Mouse (Mus musculus): ENCODE data around the gene 4930432K21Rik.

Gene 4930432K21Rik

DNA sequence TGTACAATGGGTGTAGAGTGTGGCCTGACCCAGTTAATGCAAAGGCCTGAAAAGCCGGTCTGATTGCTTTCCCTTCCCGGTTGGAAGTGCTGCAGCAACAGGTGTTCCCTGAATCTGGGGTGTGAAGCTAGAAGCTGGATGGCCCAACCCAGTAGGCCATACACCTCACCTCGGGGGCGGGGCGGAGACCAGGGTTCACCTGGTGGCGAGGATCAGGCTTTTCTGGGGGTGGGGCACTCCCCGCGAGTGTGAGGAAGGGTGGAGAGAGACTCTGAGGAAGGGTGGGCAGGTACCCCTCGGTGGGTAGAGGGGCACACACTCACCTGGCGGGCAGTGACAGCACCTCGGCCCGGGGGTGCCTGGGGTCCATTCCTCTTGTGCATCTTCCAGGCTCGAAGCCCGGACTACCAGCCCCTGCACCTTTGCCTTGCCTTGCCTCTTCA is 480 bp upstream of the 4930432K21Rik start:
- DNase-seq (ENCODE audit: extremely low read depth, low read depth) = no peak

DNA sequence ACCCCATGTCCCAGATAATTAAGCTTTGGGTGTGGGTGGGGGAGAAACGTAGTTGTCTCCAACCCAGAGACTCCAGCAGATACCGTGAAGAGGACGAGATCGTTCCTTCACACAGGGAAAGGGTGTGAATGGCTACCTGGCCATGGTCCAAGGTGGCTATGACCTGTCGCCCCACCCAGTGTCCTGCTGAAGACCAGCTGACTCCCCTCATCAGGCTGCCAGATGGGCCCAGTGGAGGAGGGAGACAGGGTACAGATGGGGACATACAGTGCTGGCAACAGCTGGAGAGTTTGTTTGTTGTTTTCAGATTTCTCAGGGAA is 666 bp downstream of the 4930432K21Rik start:
- no peak for DNase-seq (ENCODE audit: extremely low read depth, low read depth)

DNA sequence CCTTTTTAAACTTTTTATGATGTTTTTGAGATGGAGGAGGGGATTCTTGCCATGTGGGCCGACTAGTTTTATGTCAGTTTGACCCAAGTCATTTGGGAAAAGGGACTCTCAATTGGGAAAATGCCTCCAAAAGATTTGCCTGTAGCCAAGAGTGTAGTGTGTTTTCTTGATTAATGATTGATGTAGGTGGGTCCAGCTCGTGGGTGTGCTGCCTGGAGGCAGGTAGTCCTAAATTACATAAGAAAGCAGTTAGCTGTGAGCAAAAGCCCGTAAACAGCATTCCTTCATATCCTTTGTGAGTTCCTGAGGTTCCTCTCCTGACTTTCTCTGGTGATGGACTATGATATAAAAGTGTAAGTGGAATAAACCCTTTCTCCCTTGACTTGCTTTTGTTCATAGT is 1.4 kb downstream of the 4930432K21Rik start:
- no peak for DNase-seq (ENCODE audit: extremely low read depth, low read depth)

DNA sequence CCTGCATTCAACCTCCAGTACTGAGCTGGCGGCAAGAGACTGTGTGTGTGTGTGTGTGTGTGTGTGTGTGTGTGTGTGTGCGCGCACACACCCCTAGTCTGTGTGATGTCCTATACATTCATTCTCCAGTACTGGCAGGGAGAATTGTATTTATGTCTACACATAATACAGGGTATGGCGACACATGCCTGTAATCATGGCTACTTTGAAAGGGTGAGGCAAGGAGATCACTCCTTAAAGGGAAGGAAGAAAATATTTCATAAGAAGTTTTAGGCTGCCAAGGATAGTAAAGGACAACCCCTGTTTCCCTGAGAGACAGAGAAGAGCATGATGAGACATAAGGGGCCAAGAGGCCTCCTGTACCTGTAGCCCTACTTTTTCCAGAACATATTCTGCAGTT is 9.8 kb downstream of the 4930432K21Rik start:
- DNase-seq (ENCODE audit: extremely low read depth, low read depth) = no peak

DNA sequence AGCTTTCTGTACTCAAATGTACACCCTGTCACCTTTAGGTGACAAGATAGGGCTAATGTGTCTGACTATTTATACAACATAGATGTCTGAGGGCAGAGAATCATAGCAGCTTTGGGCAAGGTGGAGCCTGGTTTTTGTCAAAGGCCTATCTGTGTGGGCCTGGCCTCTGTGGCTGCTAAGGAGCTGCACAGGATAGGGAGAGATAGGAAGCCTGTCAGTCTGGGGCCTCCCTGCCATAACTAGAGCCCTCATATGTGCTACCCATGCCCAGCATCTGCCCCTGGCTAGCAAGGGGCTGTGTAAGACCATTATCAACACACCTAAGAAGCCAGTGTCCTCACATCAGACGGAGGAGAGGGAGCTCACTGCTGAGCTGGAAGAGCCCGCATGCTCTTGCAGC is 19.9 kb downstream of the 4930432K21Rik start:
- no peak for DNase-seq (ENCODE audit: extremely low read depth, low read depth)

DNA sequence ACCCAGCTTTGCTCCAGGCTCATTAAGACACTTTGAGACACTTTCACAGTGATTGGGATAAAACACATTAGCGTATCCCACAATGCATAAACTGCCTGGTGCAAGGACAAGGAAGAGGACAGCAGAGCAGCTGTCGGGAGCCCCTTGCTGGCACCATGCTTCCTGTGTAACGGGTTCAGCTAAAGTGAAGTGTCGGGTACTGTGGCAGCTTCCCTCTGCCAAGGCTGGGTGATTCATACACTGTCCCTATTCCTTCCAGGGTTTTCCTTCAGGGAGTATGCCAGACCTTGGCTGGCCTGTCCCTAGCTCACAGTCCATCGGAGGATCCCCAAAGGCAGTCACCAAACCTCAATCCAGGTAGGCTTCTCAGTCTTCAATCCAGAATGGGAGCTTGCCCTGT is 22.3 kb downstream of the 4930432K21Rik start:
- DNase-seq (ENCODE audit: extremely low read depth, low read depth) = no peak

DNA sequence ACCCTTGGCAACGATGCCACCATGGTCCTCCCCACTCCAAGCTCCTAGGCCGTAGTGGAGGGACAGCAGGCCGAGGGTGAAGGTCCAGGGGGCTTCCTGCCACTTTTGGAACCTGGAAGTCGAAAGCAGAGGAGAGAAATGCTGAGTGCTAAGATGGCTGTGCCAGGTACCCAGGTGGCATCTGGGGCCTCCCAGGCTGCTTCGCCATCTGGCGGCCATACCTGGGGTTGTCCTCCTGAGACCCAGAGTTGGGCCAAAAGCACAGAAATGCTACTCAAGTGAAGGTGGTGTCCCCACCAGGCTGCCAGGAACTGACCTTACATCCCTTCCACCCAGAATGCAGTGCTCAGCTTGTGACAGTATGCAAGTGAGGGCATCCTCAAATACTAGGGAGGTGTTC is 26.0 kb downstream of the 4930432K21Rik start:
- DNase-seq (ENCODE audit: extremely low read depth, low read depth) = no peak

DNA sequence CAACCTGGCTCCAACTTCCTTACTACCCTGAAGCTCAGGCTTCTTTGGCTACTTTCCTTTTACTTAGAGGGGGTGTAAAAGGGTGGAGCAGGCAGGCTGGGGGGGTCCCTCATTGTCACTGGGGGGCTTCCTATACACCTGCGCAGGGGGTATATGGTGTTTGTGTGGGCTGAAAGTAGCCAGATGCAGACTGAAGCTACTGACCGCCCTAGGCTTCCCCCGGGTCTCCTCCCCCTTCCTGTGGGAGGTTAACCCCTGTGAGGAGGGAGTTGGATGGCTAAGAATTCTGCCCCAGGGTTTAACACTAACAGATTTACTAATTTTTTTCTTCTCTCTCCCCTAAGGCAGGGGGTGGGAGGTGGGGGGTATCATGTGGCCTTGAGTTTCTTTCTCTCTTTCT is 28.7 kb downstream of the 4930432K21Rik start:
- DNase-seq (ENCODE audit: extremely low read depth, low read depth) = no peak

DNA sequence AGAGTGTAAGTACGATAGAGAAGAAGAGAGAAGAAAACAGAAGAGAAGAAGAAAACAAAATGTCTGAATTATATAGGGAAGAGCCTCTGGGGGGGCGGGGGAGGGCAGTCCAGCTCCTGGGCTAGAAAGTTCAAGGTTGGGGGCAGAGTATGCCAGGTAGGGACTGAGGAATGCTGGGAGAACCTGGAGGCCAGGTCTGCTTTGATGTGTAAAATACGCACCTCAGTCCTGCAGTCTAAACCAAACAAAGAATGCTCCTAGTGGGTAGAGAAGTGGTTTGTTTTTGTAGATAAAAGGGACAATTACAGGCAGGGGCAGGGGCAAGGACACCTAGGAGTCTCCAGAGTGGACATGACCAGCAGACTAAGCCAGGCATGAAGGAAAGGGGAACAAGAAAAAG is 29.6 kb downstream of the 4930432K21Rik start:
- DNase-seq (ENCODE audit: extremely low read depth, low read depth) = no peak

DNA sequence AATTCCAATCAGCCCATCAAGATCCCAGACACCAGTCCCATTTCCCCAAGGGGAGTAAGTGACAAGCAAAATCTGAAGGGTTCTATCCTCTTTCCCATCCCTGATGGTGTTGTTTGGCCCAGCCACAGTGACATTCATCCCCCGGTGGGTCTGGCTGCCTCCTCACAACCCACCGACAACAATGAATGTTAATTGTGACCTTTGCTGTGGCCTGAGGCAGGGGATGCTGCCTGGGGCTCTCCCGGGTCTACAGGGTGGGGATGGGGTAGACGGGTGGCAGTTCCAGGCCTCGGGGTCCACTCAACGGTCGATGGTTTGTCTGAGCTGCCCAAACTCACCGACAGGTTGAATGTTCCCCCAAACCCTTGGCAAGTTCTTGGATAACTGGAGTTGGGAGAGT is 30.8 kb downstream of the 4930432K21Rik start:
- no peak for DNase-seq (ENCODE audit: extremely low read depth, low read depth)

DNA sequence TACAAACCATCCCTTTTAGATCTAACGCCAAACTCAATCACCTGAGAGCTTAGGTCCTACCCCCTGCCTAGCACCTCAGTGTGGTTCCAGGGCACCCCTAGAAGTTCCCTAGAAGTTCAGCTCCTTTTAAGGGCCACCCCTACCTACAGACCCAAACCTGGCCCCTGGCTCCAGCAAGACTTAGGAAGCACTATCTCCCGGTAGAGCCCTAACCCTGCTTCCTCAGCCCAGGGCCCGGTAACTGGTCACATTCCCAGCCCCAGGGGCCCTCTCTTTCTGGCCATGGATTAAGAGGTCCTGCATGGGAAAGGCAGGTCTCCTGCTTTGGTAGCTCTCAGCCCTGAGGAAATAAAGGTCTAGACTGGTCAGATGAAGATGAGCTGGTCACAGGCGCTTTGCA is 32.1 kb downstream of the 4930432K21Rik start:
- no peak for DNase-seq (ENCODE audit: extremely low read depth, low read depth)

DNA sequence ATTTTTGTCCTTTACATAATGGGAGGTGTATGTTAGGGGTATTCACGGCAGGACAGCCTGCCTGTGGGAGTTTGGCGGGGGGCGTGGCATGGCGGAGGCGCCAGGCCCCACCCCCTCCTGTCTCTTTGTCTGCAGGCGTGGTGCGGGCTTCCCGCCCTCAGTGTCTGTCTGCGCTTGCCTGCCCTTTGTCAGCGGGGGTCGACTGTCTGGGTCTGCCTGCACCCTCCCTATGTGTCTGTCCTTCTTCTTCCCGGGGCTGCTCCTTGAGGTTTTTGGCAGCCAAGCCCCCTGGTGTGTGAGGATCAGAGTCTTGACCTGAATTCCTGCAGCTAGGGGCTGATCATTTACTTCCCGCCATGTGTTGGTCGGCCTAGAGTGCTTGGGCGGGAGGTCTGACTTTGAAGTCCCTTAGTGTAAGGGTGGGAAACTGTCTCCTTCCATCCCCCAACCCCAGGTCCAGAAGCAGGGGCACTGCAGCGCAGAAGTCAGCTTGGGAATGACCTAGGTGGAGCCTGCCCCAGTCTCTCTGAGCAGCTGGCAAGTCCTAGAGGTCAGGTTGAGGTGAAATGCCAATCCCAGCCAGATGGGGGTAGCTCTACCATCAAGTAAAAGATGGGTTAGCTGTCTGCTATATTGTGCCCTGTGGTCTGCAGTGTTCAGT is 32.8 kb downstream of the 4930432K21Rik start:
- DNase-seq (ENCODE audit: extremely low read depth, low read depth) = no peak

DNA sequence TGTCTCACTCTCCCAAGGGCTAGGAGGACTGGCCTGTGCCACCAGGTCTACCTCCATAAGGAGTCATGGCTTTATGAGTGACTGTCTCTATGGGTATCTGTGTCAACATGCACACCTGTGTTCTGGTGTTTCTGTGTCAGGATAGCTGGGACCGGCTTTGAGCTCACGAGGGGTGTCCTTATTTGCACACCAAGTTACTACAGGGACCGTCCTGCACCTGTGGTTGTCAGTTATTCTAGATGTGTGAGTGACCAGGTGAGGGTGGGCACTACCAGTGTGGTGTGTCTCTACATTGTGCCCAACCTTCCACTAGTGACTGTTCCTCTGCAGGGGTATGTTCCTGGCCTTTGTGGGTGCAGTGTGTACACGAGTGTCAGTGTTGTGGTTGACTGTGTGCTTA is 35.0 kb downstream of the 4930432K21Rik start:
- no peak for DNase-seq (ENCODE audit: extremely low read depth, low read depth)

DNA sequence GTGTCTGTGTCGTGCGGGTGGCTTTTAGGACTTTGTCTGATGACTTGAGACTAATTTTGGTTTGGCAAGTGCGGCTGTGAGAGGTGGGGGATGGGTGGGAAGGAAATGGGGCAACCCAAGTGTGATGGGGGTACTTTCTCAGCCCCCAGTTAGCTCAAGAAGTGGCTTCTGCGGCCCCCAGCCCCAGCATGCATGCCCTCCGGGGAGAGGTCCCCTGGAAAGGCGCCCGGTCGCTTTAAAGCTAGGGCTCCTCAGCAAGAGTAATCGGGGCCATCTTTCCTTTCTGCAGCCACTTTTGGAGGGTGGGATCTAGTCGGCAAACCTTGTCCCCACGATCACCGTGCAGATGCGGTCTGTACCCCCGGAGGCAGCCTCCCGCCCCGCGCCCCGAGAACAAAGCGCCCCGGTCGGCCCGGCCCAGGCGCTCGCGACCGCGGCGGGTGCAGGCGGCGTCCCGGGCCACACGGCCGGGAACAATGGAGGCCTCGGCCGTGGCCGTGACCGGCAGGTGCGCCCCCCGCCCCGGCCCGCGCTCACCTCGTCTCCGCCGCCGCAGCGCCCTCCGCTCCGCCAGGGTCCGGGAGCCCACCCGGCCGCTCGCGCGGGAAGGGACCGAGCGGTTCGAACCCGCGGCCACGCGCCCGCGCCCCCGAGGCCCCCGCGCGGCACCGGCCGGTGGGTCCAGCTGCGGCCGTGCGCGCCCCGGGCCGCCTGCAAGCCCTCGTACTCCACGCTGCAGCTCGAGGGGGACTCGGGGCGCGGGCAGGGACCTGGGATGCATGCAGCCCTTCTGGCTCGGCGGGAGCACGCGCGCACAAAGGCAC is 35.6 kb downstream of the 4930432K21Rik start:
- DNase-seq (ENCODE audit: extremely low read depth, low read depth) = no peak

DNA sequence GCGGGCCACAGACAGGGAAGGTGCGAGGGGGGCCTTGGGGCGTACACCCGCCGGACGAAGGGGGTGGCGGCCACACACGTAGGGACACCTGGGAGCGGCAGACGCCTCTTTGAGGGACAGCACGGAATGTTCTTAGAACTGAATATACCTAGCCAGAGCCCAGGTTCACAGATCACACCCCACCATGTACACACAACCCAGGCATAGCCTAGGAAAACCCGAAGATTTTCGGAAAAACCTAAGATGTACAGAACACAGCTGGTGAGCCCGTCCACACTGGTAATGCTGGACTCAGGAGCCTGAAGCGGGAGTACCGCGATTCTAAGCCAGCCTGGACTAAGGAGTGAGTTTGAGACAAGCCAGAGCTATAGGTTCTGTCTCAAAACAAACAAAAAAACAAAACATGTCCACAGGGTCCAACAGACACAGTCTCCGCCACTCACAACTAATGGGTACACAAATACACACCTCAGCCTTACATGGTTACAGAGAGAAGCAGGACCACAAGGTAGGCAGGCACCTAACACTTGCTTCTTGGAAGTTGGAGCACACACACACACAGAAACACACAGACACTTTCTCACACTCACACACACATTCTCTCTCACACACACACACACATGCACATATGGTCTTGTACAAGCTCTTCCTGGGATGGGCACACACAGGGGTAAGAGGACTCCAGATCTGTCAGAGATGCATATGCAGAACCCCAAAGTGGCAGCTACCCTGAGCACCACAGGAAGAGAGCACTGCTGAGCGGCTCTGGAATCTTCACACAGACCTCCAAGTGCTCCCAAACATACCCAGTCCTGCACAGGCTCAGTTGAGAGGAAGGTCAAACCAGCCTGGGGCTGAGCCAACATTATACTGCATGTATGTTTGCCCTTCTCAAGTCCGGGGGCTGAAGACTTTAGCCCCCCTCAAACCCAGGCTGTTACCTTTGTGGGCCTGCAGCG is 36.5 kb downstream of the 4930432K21Rik start:
- DNase-seq (ENCODE audit: extremely low read depth, low read depth) = no peak

DNA sequence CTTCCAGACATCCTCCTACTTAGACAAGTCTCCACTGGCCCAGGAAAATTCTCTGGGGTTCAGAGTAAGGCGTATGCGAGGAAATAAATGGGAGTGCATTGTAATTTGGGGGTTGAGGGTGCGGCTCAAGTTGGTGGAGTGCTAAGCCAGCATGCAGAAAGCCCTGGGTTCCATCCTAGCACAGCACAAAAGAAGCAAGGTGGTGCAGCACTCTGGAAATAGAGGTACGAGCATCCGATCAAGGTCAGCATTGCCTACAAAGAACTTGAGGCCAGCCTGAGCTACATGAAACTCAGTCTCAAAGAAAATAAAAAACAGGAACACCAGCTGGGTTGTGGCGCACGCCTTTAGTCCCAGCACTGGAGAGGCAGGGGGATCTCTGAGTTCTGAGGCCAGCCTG is 37.3 kb downstream of the 4930432K21Rik start, which contains the start of gene Nanos3:
Nanos3 (minus strand) TSS at position 101 of the 400 bp plus-strand sequence.
- no peak for DNase-seq (ENCODE audit: extremely low read depth, low read depth)

DNA sequence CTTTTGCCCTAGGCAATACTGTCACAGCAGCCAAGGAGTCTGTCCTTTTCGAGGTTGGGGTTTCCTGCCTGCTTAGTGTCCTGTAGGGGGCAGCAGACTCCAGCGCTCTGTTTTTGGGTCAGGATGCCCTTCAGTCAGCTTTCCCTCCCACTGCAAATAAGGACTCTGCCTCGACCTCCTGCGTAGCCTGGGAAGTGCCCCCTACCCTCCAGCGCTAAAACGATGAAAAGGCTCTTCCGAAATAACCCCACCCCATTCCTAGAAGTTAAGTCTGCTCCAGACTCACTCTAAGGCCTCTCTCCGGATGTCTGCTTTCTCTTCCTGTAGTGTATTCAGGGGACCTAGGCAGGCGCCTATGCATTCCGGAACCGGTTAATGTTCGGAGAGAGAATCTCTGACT is 38.7 kb downstream of the 4930432K21Rik start:
- peak; percentile 70 for DNase-seq (ENCODE audit: extremely low read depth, low read depth)

DNA sequence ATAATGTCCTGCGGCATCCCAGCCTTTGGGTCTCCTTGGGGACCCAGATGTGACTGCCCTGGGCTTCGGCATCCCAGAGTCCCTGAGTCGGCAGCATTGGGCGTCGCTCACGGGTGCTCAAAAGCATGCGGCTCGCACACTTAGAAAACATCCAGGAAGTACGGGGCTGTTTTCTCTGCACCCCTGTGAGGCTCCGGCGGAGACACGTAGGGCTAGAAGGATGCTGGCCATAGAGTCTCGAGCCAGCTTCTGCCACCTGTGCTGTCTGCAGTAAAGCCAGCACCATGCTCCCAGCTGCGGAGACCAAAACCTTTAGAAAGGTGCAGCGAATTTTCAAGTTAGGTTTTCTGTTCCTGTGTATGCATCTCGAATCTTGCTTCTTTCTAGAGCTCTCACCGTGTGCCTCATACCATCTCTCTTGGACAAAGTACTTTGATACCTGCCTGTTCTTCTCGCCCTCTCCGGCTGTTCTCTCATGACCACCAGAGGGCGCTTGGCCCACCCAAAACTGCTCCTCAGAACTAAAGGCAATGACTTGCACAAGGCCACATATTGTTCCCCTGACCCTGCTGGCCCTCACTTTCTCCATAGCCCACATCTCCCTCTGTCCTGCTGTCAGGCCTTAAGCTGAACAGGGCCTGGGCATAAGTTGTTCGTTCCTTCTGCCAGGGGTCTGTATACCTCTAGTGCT is 39.4 kb downstream of the 4930432K21Rik start:
- DNase-seq (ENCODE audit: extremely low read depth, low read depth) = peak; percentile 65

DNA sequence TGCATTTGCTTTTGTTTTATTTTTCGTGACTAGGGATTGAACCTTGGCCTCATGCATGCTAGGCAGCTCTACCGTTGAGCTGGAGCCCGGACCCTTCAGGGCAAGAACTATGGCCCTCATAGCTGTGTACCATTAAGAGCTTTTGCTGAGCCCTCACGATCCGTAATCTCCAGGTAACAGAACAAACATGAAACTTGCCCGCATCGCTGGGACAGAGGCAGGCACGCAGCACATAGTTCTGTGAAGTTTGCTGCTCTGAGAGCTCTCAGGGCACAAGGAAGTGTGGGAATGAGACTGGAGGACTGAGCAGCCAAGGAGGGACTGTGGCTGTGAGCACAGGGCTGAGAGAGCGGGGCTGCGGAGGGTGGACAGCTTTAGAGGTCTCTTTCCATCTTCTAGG is 40.8 kb downstream of the 4930432K21Rik start:
- no peak for DNase-seq (ENCODE audit: extremely low read depth, low read depth)

DNA sequence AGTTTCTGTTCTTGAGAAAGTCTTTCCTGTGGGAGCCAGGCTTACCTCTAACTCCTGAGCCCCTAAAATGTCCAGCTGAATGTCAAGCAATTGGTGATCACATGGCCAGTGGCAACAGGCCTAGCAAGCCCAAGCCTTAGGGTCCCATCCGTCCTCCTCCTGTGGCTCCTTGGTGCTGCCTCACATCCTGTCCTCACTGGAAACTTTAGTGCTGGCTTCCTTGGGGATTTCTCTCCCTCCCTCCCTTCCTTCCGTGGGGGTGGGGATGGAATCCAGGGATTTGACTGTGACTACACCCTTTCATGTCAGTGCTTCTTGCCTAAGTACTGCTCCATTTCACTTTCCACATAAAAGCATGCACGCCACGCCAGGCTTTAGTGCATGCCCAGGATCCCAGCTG is 41.8 kb downstream of the 4930432K21Rik start:
- no peak for DNase-seq (ENCODE audit: extremely low read depth, low read depth)

DNA sequence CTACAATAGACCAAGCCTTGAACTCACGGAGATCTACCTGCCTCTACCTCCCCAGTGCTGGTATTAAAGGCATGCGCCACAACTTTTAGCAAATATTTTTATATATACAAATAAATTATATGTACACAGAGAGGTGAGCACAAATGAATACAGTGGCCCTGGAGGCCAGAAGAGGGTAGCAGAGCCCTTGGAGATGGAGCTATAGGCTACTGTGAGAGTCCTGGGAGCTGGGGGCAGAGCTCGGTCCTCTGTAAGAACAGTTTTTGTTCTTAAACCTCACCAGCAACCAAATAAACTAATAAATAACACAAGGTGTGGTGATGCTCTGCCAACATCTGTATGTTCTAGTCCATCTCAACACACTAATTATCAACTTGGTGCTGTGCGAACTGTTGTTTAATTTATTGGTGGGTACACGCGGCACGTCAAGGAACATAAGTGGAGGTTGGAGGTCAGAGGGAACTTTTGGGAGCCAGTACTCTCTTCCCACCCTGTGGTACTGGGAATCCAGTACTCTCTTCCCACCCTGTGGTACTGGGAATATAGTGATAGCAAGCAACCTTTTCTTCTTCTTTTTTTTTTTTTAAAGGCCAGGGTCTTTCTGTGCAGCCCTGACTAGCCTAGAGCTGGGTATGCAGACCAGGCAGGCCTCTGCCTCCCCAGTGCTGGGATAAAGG is 42.5 kb downstream of the 4930432K21Rik start:
- peak; percentile 43 for DNase-seq (ENCODE audit: extremely low read depth, low read depth)
